Mouse (Mus musculus) stomach, embryonic 15.5 days (tissue): ENCODE measurements around the gene Adamts17. TPM values are rescaled to one million over a fixed set of nuclear protein-coding genes. Genes with fewer than 3 reads are reported as not detected.

Experiments used
- ATAC-seq: fragments of 200-750 bp; cut with Nextera tagmentation; 2 replicates; pipeline ENCODE4 v1.8.0; 2017; ENCODE audit warnings: low read depth, moderate number of reproducible peaks, moderate TSS enrichment; ENCODE audit not compliant: insufficient read depth, low FRiP score
- H3K27ac ChIP-seq: fragments of 300-500 bp; sonication (generic); 2 replicates; pipeline ENCODE4 v1.5.1; 2015; ENCODE audit warnings: mild to moderate bottlenecking, inconsistent platforms
- H3K27me3 ChIP-seq: fragments of 300-500 bp; sonication (generic); replicated peaks from 2 replicates; pipeline ENCODE4 v1.6.1; 2015; ENCODE audit warnings: inconsistent platforms
- H3K36me3 ChIP-seq: fragments of 300-500 bp; sonication (generic); 2 replicates; pipeline ENCODE4 v1.6.1; 2015; ENCODE audit warnings: inconsistent platforms
- H3K4me1 ChIP-seq: fragments of 300-500 bp; sonication (generic); 2 replicates; pipeline ENCODE4 v1.6.1; 2015; ENCODE audit warnings: inconsistent platforms
- H3K4me2 ChIP-seq: fragments of 300-500 bp; sonication (generic); 2 replicates; pipeline ENCODE4 v1.6.1; 2015; ENCODE audit warnings: mild to moderate bottlenecking, inconsistent platforms
- H3K4me3 ChIP-seq: fragments of 300-500 bp; sonication (generic); replicated peaks from 2 replicates; pipeline ENCODE4 v1.5.1; 2015; ENCODE audit warnings: inconsistent platforms
- H3K9ac ChIP-seq: fragments of 300-500 bp; sonication (generic); 2 replicates; pipeline ENCODE4 v1.6.1; 2015; ENCODE audit warnings: inconsistent platforms
- H3K9me3 ChIP-seq: fragments of 300-500 bp; sonication (generic); 2 replicates; pipeline ENCODE4 v1.6.1; 2016; ENCODE audit warnings: inconsistent platforms
- WGBS: fragments of 180-500 bp; shearing (Covaris S2); methylation state at CpG from one replicate; pipeline ENCODE4 v1.1.7; 2015; 5-methylcytosine and 5-hydroxymethylcytosine counted together
- polyA plus RNA-seq: library from polyadenylated mRNA; unstranded; fragments of >200 nt; fragmentation: Nextera tagmentation; extraction: Ambion mirVana; gene quantifications from 2 replicates; pipeline ENCODE4 v1.2.1, GENCODE M21; 2015

Adamts17 gene
- polyA plus RNA-seq, 1 experiment from 2014 or later = 5.6 TPM

- Histone ChIP-seq H3K4me1 (no peaks in the 10 kb centered on the region), H3K4me3 (no peak overlapping the region), H3K4me2 (no peak overlapping the region), H3K9me3 (no peaks in the 10 kb centered on the region), H3K36me3 (no peaks in the 10 kb centered on the region), H3K9ac (no peak overlapping the region), H3K27ac (no peak overlapping the region), H3K27me3 (no peaks in the 10 kb centered on the region)
- 72% methylated on average over 5 of the region's 5 CpGs for WGBS
- ATAC-seq = no peak
Measured at GRCm38 (mm10) chr7:66982084-66982483, 142.5 kb downstream of the Adamts17 start.

- Histone ChIP-seq H3K4me3 (no peak overlapping the region), H3K9ac (no peak overlapping the region), H3K4me1 (no peaks in the 10 kb centered on the region), H3K27ac (no peak overlapping the region), H3K9me3 (no peaks in the 10 kb centered on the region), H3K36me3 (no peaks in the 10 kb centered on the region), H3K27me3 (no peaks in the 10 kb centered on the region), H3K4me2 (no peak overlapping the region)
- no peak for ATAC-seq
- 97% methylated on average over 4 of the region's 4 CpGs for WGBS
Measured at GRCm38 (mm10) chr7:66987671-66988070, 148.1 kb downstream of the Adamts17 start.

- 80% methylated on average over 3 of the region's 3 CpGs for WGBS
- no peak for ATAC-seq
Measured at GRCm38 (mm10) chr7:66988441-66988840, 148.9 kb downstream of the Adamts17 start.

GRCm38 (mm10) chr7:66989357-66990045 lies 150.0 kb downstream of the Adamts17 start:
- Histone ChIP-seq H3K27ac (no peak overlapping the region), H3K9ac (no peak overlapping the region), H3K27me3 (no peaks in the 10 kb centered on the region), H3K4me3 (no peak overlapping the region), H3K36me3 (no peaks in the 10 kb centered on the region), H3K9me3 (no peaks in the 10 kb centered on the region), H3K4me1 (no peaks in the 10 kb centered on the region), H3K4me2 (no peak overlapping the region)
- WGBS = 71% methylated on average over 3 of the region's 3 CpGs
- no peak for ATAC-seq

More at GRCm38 (mm10) chr7:66988441-66988840, 148.9 kb downstream of the Adamts17 start:
- H3K4me2 ChIP-seq = no peak overlapping the region
- H3K4me3 ChIP-seq = no peak overlapping the region
- H3K9me3 ChIP-seq = no peaks in the 10 kb centered on the region
- no peaks in the 10 kb centered on the region for H3K36me3 ChIP-seq
- H3K27me3 ChIP-seq = no peaks in the 10 kb centered on the region
- H3K27ac ChIP-seq = no peak overlapping the region
- H3K4me1 ChIP-seq = no peaks in the 10 kb centered on the region
- H3K9ac ChIP-seq = no peak overlapping the region

- Histone ChIP-seq H3K27ac (no peak overlapping the region), H3K4me2 (no peak overlapping the region), H3K36me3 (no peaks in the 10 kb centered on the region), H3K4me3 (no peak overlapping the region), H3K9me3 (no peaks in the 10 kb centered on the region), H3K9ac (no peak overlapping the region), H3K27me3 (no peaks in the 10 kb centered on the region), H3K4me1 (no peaks in the 10 kb centered on the region)
- WGBS = 82% methylated on average over 6 of the region's 6 CpGs
- ATAC-seq = no peak
Measured at GRCm38 (mm10) chr7:66998821-66999220, 159.3 kb downstream of the Adamts17 start.

- Histone ChIP-seq H3K27ac (no peak overlapping the region), H3K36me3 (no peaks in the 10 kb centered on the region), H3K4me2 (no peak overlapping the region), H3K4me3 (no peak overlapping the region), H3K9me3 (no peaks in the 10 kb centered on the region), H3K9ac (no peak overlapping the region), H3K4me1 (no peaks in the 10 kb centered on the region), H3K27me3 (no peaks in the 10 kb centered on the region)
- WGBS = 52% methylated on average over 1 of the region's 1 CpGs
- ATAC-seq = no peak
Measured at GRCm38 (mm10) chr7:67003648-67004047, 164.1 kb downstream of the Adamts17 start.

- Histone ChIP-seq H3K4me2 (no peak overlapping the region), H3K9ac (no peak overlapping the region), H3K27ac (no peak overlapping the region), H3K27me3 (no peaks in the 10 kb centered on the region), H3K36me3 (no peaks in the 10 kb centered on the region), H3K9me3 (no peaks in the 10 kb centered on the region), H3K4me1 (no peaks in the 10 kb centered on the region), H3K4me3 (no peak overlapping the region)
- ATAC-seq = no peak
- 97% methylated on average over 5 of the region's 5 CpGs for WGBS
Measured at GRCm38 (mm10) chr7:67004220-67004619, 164.7 kb downstream of the Adamts17 start.

GRCm38 (mm10) chr7:67009841-67010240 lies 170.3 kb downstream of the Adamts17 start:
- no peak for ATAC-seq
- Histone ChIP-seq H3K27ac (no peak overlapping the region), H3K36me3 (no peaks in the 10 kb centered on the region), H3K4me1 (0 out of 2 replicates have a peak, but pooled peaks cover 2% of the 10 kb centered on the region), H3K4me3 (no peak overlapping the region), H3K4me2 (no peak overlapping the region), H3K9me3 (no peaks in the 10 kb centered on the region), H3K9ac (no peak overlapping the region), H3K27me3 (no peaks in the 10 kb centered on the region)
- WGBS = 84% methylated on average over 5 of the region's 5 CpGs

- no peaks in the 10 kb centered on the region for H3K36me3 ChIP-seq
- H3K4me3 ChIP-seq = no peak overlapping the region
- H3K27me3 ChIP-seq = no peaks in the 10 kb centered on the region
- H3K4me2 ChIP-seq = no peak overlapping the region
- no peak for ATAC-seq
- no peak overlapping the region for H3K9ac ChIP-seq
- no peaks in the 10 kb centered on the region for H3K9me3 ChIP-seq
- 0 out of 2 replicates have a peak, but pooled peaks cover 2% of the 10 kb centered on the region for H3K4me1 ChIP-seq
- H3K27ac ChIP-seq = no peak overlapping the region
- 66% methylated on average over 12 of the region's 12 CpGs for WGBS
Measured at GRCm38 (mm10) chr7:67012011-67012751, 172.6 kb downstream of the Adamts17 start.

- no peaks in the 10 kb centered on the region for H3K9me3 ChIP-seq
- H3K27me3 ChIP-seq = no peaks in the 10 kb centered on the region
- no peaks in the 10 kb centered on the region for H3K36me3 ChIP-seq
- 71% methylated on average over 12 of the region's 12 CpGs for WGBS
- H3K9ac ChIP-seq = no peak overlapping the region
- H3K27ac ChIP-seq = no peak overlapping the region
- H3K4me2 ChIP-seq = no peak overlapping the region
- no peak overlapping the region for H3K4me3 ChIP-seq
- 0 out of 2 replicates have a peak, but pooled peaks cover 2% of the 10 kb centered on the region for H3K4me1 ChIP-seq
- no peak for ATAC-seq
Measured at GRCm38 (mm10) chr7:67013211-67013895, 173.8 kb downstream of the Adamts17 start.

- H3K9me3 ChIP-seq = no peaks in the 10 kb centered on the region
- ATAC-seq = no peak
- no peaks in the 10 kb centered on the region for H3K27me3 ChIP-seq
- no peak overlapping the region for H3K4me3 ChIP-seq
- H3K4me1 ChIP-seq = no peaks in the 10 kb centered on the region
- no peak overlapping the region for H3K27ac ChIP-seq
- 67% methylated on average over 3 of the region's 3 CpGs for WGBS
- H3K9ac ChIP-seq = no peak overlapping the region
- H3K4me2 ChIP-seq = no peak overlapping the region
- H3K36me3 ChIP-seq = no peaks in the 10 kb centered on the region
Measured at GRCm38 (mm10) chr7:67019937-67020336, 180.4 kb downstream of the Adamts17 start.
